Mouse (Mus musculus): ENCODE data around the gene Klhdc8a.

Klhdc8a gene

DNA sequence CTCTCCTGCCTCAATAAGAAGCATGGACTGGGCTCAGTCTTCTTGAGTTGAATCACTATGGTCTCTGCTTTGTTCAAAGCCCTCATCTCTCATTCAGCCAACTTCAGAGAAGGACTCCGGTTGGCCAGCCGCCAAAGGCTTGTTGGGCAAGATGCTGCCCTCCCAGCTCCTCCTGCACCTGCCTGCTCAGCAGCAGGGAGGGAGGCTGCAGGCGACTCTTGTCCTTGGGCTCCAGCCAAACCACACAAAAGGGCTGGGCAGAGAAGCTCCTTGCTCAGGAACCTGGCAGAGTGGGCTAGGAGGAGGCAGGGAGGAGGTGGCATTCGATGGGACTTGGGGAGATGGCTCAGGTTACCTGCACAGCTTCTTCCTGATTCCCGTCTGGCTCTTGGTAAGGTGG is 20.8 kb downstream of the Klhdc8a start:
- DNase-seq, result peak; percentile 94 to 95

DNA sequence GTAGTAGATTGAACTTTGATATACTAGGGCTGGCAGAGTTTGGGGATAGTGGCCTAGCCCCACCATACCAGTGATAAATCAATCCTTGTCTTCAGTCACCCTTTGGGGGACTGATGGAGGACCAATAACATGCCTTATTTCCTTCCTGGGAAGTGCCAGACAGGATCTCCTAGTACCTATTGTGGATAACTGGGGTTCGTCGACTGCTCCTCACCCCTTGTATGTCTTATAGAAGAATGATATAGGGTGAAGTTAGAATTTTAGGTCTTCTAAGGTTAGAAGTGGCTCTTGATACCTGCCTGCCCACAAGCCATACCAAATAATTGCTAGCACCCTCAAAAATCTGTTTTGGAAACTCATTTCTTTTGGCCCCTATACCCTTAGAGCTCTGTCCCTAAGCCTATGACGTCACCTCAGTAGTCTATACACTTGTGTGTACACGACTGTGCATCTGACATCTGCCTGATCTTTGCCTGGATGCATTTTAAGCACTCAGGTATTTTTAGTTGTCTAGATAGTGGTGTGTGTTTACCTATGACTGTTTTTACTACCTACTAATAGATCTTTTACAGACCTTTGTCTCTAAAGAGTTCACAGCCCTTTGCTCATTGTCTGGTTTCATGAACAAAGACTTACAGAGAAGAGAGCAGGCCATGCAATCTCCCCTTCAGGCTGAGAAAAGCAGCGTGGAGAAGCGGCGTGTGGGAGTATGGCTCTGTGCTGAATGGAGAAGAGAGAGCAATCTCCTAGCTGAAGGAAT is 23.6 kb downstream of the Klhdc8a start:
- DNase-seq, result no peak

DNA sequence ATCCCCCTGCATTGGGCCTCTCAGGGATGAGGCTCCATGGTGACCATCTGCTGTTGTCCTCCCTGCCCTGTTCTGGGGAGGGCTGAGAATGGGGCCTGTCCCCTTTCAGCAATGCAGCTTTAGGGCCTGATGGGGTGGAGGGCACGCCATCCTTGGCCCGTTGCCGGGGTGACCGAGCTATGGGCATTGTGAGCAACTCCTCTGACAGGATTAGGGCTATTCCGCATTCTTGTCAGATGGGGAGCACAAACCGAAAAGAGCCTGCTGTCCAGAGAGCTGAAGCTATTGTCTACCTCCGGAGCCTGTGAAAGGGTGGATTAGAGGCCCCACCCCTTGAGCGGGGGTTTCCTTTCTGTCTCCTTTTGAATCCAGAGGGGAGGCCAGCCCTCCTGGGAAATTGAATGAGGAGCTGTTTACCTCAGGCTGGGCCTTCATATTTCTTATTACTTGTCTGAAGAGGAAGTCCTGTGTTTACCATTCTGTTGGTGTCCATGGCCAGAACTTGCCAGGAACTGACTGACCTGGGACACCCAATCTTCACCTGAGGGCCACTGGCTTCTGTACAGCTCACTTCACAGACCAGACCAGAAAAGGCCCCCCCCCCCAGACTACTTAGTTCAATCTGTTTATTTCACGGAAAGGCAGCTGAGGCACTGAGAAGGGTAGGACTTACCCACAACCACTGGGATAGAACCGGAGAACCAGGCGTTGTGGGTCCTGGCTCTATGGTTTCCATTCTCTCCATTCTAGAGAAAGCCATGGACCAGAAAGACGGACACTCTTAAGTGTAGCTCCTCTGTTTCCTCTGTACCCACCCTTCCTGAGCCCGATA is 24.5 kb downstream of the Klhdc8a start:
- DNase-seq, result peak; percentile 68 to 73

DNA sequence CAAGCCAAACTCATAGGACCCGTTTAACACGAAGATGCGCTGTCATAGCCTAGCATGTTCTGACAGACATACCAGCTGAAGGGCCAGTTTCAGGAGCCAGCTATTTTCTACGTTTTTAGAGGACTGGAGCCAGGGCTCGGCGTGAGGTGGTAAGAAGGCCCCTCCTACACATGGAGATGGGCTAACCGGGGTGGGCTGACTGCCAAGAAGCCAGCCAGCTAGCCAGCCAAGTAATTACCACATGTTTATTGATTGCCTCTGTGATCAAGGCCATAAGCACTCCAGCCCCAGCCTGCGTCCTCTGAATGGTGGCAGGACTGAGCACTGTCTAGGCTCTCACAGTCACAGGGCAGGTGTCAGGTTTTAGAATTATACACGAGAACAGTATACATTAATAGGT is 28.4 kb downstream of the Klhdc8a start:
- peak; percentile 63 to 80 for DNase-seq

DNA sequence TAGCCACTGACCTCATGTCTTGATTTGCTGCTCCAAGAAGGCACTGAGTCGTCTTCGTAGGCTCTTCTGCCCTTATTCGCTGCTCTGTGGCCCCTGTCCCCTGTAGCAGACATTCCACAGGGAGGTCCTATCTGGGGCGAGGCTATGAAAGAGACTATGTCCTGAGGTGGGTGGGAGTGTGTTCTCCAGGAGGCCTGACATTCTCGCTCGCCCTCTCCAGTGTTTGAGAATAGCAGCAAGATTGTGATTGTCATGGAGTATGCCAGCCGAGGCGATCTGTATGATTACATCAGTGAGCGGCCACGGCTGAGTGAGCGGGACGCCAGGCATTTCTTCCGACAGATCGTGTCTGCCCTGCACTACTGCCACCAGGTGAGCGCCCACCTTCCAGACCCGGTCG is 29.1 kb downstream of the Klhdc8a start:
- peak in 1 of 2 experiments; percentile 47 for DNase-seq

DNA sequence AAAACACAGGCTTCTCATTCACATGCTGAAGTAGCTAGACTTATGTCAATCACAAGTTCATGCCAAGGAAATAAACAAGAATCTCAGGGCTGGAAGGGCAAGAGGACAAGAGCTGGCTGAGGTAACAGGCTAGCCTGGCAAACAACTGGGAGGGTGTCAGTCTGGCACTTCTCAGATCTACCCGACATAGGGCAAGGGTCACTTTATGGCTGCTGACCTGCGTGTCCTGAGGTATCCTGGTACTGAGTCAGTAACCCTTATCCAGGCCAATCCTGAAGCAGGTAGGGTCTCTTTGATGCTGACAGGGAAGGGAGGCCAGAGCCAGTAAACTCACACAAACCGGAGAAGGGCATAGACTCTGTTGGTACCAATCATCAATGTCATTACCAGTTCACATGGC is 30.1 kb downstream of the Klhdc8a start:
- peak; percentile 71 to 83 for DNase-seq

DNA sequence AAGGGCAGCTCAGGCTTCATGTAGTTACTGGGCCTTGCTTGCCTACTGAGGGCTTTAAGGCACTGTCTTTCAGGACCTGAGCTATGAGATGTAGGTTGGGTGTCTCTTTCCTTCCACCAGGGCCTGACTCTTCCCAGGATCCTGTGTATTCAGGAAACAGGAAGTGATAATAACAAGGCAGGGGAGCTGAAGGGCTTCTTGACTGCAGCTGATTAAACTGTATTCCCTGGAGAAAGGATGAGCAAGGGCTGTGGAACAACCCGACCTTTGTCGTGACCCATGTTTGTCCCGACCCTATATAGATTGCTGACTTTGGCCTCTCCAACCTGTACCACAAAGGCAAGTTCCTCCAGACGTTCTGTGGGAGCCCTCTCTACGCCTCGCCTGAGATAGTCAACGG is 31.2 kb downstream of the Klhdc8a start:
- peak in 1 of 2 experiments; percentile 22 for DNase-seq

DNA sequence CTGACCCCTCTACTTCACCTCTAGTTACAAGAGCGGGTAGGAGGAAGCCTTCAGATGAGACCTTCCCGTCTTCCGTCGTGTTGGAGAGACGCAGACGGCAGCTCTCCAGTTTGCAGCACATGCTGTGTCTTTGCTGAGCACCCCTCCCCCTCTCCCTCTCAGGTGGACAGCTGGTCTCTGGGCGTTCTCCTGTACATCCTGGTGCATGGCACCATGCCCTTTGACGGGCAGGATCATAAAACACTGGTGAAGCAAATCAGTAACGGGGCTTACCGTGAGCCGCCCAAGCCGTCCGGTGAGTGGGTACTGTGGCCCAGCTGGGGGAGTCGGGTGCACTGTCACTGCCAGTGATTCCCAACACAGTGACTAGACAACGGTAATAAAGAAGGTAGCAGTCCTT is 32.0 kb downstream of the Klhdc8a start:
- peak; percentile 49 to 57 for DNase-seq

DNA sequence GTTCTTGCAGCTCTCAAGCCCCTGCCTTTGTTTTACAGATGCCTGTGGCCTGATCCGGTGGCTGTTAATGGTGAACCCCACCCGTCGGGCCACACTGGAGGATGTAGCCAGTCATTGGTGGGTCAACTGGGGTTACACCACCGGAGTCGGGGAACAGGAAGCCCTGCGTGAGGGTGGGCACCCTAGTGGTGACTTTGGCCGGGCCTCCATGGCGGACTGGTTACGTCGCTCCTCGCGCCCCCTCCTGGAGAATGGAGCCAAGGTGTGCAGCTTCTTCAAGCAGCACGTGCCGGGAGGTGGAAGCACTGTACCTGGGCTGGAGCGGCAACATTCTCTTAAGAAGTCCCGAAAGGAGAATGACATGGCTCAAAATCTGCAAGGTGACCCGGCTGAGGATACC is 32.9 kb downstream of the Klhdc8a start:
- peak in 1 of 2 experiments; percentile 59 for DNase-seq

DNA sequence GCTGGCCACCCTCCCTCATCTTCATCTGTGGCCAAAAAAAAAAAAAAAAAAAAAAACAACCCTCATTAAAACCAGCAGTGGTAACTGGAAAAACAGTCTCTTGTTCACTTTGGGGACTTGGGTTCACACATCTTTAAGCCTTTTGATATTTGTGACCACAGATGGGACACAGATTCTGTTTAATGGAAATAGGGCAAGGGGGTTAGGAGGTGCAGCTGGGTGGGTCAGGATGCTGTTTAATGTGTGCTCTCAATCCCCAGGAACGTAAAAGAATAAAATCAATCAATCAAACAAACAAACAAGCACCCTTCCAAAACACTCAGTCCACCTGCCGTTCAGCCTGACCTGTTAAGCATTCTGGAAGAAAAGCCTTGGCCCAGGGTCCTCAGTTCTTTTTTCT is 34.8 kb downstream of the Klhdc8a start:
- no peak for DNase-seq

DNA sequence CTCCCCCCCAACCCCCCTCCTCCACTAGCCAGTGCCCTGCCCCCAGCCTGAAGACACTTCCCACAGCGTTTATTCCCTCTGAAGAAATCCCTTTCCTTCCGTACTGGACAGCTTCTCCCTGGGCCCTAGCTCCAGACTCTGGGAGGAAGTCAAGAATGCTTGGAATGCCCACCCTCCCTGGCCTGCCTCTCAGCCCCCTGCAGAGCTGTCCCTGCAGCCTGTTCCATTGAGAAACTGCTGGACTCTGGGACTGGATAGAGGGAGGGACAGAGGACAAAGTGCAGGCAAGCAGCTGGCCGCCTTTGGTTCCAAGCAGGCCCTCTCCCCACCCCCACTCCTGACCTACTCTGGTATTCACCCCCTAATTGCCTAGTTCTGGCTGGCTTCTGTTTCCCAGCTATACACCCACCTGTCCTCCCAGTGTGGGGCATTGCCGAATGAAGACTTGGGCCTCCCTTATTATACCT is 35.3 kb downstream of the Klhdc8a start:
- DNase-seq, result peak; percentile 95 to 96

DNA sequence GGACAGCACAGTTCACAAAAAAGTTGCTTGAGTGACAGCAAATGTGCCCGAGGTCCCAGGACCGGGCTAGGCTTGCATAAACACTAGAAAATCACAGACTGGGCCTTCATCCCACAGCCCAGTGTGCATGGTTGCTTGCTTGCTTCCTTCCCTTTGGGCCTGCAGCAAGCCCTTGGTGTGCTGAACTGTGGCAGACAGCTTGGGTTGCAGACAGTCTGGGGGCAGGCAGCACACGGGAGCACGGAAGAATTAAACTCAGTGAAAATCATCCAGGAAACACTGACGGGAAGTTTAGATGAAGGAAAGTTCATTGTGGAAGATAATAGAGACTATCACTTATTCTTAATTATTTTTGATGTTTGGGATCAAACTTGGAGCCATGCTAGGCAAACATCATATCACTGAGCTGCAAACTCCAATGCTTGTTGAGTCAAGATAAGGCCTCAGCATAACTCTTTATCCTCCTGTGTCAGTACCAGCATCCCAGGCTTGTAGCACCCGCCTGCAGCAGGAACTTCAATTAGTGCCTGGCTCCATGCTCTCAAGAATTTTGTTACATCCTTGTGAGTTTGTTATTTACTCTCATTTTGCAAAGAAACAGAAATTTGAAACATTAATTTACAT is 35.9 kb downstream of the Klhdc8a start:
- no peak for DNase-seq

DNA sequence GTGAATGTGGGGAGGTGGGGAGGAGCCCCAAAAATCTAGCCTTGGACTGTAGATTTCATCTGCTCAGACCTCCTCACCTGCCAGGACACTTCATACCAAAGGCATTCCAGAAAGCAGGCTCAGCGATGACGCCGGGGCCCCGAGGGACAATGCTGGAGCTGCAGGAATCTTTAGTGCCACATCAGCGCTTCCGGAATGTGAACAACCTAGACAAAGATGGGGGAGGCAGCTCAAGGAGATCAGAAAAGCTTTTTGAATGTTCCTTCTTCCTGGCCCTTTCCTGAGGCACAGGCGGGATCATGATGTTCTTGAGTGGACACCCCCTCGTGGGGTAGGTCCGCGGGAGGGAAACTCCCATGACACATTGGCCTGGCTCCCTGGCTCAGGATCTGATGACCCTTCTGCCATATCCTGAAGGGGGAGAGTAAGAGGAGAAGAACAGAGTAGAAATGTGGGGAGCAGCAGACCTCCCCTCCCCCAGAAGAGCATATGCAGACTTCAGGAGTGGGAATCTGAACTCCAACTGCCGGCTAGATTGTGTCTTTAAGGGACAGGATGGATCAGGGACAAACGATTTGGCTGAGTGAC is 37.0 kb downstream of the Klhdc8a start:
- DNase-seq, result peak; percentile 85 to 89

DNA sequence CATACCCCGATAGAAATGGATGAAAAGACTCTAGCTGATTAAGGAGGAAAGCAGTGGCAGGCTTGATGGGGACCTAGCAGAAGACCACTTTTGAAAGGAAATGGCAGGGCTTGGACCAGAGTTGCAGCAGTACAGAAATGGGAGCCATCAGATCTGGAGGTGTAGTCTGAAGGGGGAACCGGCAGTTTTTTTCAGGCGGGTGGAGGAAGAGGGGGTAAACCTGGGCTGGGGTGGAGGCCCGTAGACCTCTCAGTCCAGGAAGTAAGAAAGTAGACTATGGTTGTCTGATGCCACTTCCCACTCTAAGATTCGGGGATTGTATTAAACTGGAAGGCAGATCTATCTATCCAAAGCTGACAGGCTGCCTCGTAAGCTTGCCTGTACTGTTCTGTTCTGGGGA is 38.5 kb downstream of the Klhdc8a start:
- DNase-seq, result peak in 1 of 2 experiments; percentile 7

DNA sequence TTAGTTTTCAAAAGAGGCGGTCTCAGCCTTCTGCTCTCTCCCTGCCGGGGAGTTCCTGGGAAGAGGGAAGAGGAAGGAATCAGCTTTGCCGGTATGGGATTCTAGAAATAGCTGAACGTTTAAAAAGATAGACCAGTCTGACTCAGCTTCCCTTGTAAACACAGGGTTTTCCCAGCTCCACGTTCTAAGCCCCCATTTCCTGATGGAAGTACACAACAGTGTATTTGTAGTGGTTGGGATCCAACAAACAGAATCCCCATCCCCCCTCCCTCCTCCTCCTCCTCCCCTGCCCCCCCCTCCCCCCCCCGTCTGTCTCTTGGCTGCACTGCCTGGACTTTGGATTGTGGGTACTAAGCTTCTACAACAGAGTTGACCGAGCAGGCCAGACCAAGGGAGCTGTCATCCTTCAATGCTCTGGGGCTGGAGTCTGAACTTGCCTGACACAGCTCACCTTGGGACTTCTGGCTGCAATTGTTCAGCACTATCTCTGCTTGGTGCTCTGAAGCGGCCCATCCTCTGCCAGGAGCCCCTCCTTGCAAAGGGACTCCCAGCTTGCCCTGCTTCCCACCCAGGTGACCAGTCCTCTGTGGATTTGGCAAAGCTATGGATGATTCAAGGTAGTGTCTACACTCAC is 39.7 kb downstream of the Klhdc8a start:
- peak; percentile 72 to 87 for DNase-seq

DNA sequence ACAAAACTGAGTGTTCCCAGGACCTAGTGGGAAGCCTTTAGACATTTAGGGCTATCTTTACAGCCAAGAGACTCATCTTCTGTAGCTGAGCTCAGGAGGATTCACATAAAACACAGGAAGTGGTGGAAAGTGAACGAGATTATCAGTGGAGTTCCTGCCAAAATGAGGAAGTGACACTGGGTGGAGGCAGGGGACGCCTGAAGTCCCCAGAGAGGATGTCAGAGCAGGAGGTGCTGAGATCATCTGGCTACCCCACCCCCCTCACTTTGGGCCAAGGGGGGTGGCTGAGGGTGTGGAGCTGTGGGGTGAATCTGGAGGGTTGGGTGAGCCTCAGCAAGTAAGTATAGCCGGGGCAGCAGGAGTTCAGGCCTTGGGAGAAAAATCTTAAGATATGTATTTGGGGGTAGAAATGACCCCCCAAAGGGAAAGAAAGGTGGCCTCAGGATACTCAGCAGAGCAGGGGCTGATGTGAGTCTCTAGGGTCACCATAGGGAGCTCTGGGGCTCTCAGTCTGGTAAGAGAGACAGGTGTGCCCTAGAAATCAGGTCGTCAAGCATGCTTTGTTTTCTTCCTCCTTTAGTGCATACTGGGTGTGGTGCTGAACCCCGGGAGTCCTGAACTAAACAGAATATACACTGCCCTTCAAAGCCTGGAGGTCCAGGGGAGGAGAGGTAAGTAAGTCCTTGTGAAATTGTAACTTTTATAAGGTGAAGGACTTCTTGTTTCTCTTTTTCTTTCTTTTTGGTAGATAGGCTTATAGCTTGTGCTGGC is 43.5 kb downstream of the Klhdc8a start:
- DNase-seq, result peak; percentile 80 to 84

DNA sequence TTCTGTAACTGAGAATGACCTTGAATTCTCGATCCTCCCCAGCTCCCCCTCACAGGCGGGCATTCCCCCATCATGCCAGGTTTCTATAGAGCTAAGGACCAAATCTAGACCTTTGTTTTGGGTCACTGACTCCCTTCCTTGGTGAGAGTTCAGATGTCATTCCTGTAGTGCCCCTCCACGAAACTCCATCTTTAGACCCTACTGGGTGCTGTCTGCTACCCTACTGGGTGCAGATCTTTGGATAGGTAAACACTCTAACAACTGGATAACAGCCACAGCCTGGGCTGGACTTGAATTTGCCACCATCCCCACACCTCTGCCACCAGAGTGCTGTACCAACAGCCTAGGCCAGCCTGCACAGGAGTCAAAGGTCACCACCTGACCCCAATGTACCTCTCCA is 44.1 kb downstream of the Klhdc8a start:
- DNase-seq, result no peak

DNA sequence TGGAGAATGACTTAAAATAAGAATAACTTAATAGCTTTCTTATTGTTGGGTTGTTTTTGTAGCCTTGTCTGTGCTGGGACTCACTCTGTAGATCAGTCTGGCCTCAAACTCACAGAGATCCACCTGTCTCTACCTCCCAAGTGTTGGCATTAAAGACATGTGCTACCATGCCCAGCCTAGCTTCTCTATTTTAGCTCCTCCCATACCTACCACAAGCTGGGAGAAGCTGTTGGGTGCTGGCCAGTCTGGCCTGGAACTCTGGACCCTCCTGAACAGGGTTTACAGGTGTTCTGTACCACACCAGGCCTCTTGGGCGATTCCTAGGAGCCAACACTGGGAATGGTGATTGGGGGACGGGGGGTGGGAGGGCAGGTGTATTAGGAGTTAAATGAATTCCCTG is 44.8 kb downstream of the Klhdc8a start:
- no peak for DNase-seq

DNA sequence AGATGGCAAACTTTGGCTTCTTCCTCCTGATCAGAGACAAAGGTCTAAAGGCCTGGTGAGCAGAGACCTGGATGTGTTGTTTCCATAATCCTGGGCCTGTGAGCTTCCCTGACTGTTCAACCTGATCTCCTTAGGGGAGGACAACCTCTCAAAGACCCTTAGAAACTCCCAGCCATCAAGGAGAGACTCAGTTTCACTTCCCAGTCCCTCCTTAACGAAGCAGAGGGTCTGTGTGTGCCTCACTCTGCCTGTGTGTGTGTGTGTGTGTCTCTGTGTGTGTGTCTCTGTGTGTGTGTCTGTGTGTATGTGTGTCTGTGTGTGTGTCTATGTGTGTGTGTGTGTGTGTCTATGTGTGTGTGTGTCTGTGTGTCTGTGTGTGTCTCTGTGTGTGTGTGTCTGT is 45.2 kb downstream of the Klhdc8a start:
- DNase-seq, result no peak

DNA sequence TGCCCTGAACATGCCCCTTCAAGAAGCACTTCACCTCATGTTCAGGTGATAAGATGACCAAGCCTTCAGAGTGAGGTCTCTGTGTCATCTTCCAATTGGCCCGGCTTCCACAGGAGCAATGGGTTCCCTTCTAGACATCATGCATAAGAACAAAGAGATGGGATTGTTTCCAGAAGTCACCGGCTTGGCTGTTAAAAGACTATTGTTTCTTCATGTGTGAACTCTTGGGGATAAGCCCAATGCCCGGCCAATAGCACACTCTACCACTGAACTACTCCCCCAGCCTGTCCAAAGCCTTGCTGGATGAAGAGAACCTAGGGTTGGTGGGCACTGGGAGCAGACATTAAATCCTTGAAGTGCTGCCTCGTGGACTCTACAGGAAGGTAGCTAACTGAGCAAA is 47.1 kb downstream of the Klhdc8a start:
- no peak for DNase-seq

DNA sequence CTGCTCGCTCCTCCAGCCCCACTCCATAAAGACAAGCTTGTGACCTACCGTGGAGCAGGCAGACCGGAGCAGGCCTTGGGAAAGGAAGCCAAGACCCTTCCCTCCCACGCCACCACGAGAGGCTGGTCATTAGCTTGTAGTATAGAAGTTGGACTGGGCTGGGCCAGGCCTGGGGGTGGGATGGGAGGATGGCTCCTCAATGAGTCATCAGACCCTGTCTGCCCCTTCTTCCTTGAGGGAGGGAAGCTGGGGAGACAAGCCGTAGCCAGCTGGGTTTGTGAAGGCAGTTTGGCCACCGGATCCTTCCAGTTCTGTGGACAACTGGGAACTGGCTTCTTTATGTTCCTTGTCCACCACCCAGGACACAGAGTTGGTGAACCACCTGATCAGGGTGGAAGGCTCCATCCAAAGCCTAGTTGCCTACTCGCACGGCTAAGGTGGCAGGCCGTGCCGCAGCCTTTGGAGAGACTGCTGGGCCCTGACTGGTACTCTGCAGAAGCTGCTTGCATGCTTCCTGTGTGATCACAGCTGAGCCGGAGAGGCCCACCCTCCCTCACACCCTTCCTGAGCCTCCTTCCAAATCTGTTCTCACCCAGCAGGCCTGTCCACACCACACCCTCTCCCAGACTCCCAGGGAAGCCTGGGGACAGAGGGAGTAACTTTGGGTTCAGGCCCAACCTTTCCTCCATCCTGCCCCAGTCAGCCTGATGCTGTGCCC is 47.9 kb downstream of the Klhdc8a start:
- DNase-seq, result peak in 1 of 2 experiments; percentile 65

Data from kidney, postnatal 36 days (tissue).